Mouse (Mus musculus): Measurements from ENCODE around the gene Olfr304. TPM values are rescaled to one million over a fixed set of nuclear protein-coding genes. Genes with fewer than 3 reads are reported as not detected.
"Not testable (repeated sequence)": the region's sequence is repeated elsewhere in the genome, so short reads cannot be mapped to it uniquely, and the experiment has no call there.

The Olfr304 gene
- not detected in 2 replicates for polyA plus RNA-seq (2014; fragmentation: Nextera tagmentation; extraction: Ambion mirVana)

GRCm38 (mm10) chr7:86386558-86386957 lies at the start of gene Olfr304:
TSS of gene Olfr304 (minus strand) at chr7:86386658.
- H3K9me3 ChIP-seq (replicated peaks; ENCODE audit: control insufficient read depth, low read length): no peaks in the 10 kb centered on the region
- no peak within 1 kb of the TSS for H3K4me2 ChIP-seq (ENCODE audit: low read length)
- ATAC-seq (no peak), DNase-seq (ENCODE audit: low spot score) (no peak)
- H3K4me3 ChIP-seq (ENCODE audit: low read depth, low read length): no peak within 1 kb of the TSS
- 71% methylated on average over 1 of the region's 1 CpGs for WGBS
- H3K4me1 ChIP-seq (ENCODE audit: control insufficient read depth, insufficient read depth, low read length): no peaks in the 10 kb centered on the region
- H3K27ac ChIP-seq (ENCODE audit: low read depth, low read length): no peak within 1 kb of the TSS
- no peak within 1 kb of the TSS for H3K9ac ChIP-seq (ENCODE audit: low read length)
- H3K36me3 ChIP-seq (ENCODE audit: control insufficient read depth, insufficient read depth, low read length): no peaks in the 10 kb centered on the region
- H3K27me3 ChIP-seq (replicated peaks; ENCODE audit: control insufficient read depth, insufficient read depth, low read length): no peaks in the 10 kb centered on the region

GRCm38 (mm10) chr7:86403546-86403945 lies 17.1 kb upstream of the Olfr304 start, which contains the start of gene Olfr301:
TSS of gene Olfr301 (plus strand) at chr7:86403846.
- WGBS: 84% methylated on average over 2 of the region's 2 CpGs
- no peak within 1 kb of the TSS for H3K4me2 ChIP-seq (ENCODE audit: low read length)

GRCm38 (mm10) chr7:86397689-86398088 lies 11.2 kb upstream of the Olfr304 start, which contains the start of gene Olfr303:
TSS of gene Olfr303 (minus strand) at chr7:86397789.
- Histone ChIP-seq H3K9ac (ENCODE audit: low read length) (no peak within 1 kb of the TSS), H3K4me3 (ENCODE audit: low read depth, low read length) (no peak within 1 kb of the TSS), H3K27me3 (replicated peaks; ENCODE audit: control insufficient read depth, insufficient read depth, low read length) (no peaks in the 10 kb centered on the region), H3K36me3 (ENCODE audit: control insufficient read depth, insufficient read depth, low read length) (no peaks in the 10 kb centered on the region), H3K4me1 (ENCODE audit: control insufficient read depth, insufficient read depth, low read length) (no peaks in the 10 kb centered on the region), H3K9me3 (replicated peaks; ENCODE audit: control insufficient read depth, low read length) (no peaks in the 10 kb centered on the region), H3K4me2 (ENCODE audit: low read length) (no peak within 1 kb of the TSS), H3K27ac (ENCODE audit: low read depth, low read length) (no peak within 1 kb of the TSS)
- DNase-seq (ENCODE audit: low spot score) (no peak), ATAC-seq (no peak)

More at GRCm38 (mm10) chr7:86403546-86403945, 17.1 kb upstream of the Olfr304 start, which contains the start of gene Olfr301:
- Histone ChIP-seq H3K27me3 (replicated peaks; ENCODE audit: control insufficient read depth, insufficient read depth, low read length) (no peaks in the 10 kb centered on the region), H3K4me1 (ENCODE audit: control insufficient read depth, insufficient read depth, low read length) (no peaks in the 10 kb centered on the region), H3K27ac (ENCODE audit: low read depth, low read length) (no peak within 1 kb of the TSS), H3K36me3 (ENCODE audit: control insufficient read depth, insufficient read depth, low read length) (no peaks in the 10 kb centered on the region), H3K9ac (ENCODE audit: low read length) (no peak within 1 kb of the TSS), H3K4me3 (ENCODE audit: low read depth, low read length) (no peak within 1 kb of the TSS), H3K9me3 (replicated peaks; ENCODE audit: control insufficient read depth, low read length) (no peaks in the 10 kb centered on the region)
- ATAC-seq: no peak
- no peak for DNase-seq (ENCODE audit: low spot score)

- Histone ChIP-seq H3K27ac (ENCODE audit: low read depth, low read length) (no peak overlapping the region), H3K9me3 (replicated peaks; ENCODE audit: control insufficient read depth, low read length) (no peaks in the 10 kb centered on the region), H3K9ac (ENCODE audit: low read length) (no peak overlapping the region), H3K4me3 (ENCODE audit: low read depth, low read length) (no peak overlapping the region), H3K27me3 (replicated peaks; ENCODE audit: control insufficient read depth, insufficient read depth, low read length) (no peaks in the 10 kb centered on the region), H3K4me2 (ENCODE audit: low read length) (no peak overlapping the region), H3K4me1 (ENCODE audit: control insufficient read depth, insufficient read depth, low read length) (no peaks in the 10 kb centered on the region), H3K36me3 (ENCODE audit: control insufficient read depth, insufficient read depth, low read length) (no peaks in the 10 kb centered on the region)
- 80% methylated on average over 3 of the region's 3 CpGs for WGBS
- ATAC-seq (no peak), DNase-seq (ENCODE audit: low spot score) (no peak)
Measured at GRCm38 (mm10) chr7:86385769-86386168, 689 bp downstream of the Olfr304 start.

GRCm38 (mm10) chr7:86366828-86367227 lies 19.6 kb downstream of the Olfr304 start, which contains the start of gene Olfr305:
TSS of gene Olfr305 (minus strand) at chr7:86366928.
- WGBS: 88% methylated on average over 1 of the region's 1 CpGs
- no peak for ATAC-seq
- no peak within 1 kb of the TSS for H3K27ac ChIP-seq (ENCODE audit: low read depth, low read length)

GRCm38 (mm10) chr7:86346296-86346695 lies 40.2 kb downstream of the Olfr304 start:
- H3K27ac ChIP-seq (ENCODE audit: low read depth, low read length); H3K9ac ChIP-seq (ENCODE audit: low read length); ATAC-seq; H3K9me3 ChIP-seq (replicated peaks; ENCODE audit: control insufficient read depth, low read length); H3K36me3 ChIP-seq (ENCODE audit: control insufficient read depth, insufficient read depth, low read length); DNase-seq (ENCODE audit: low spot score); H3K27me3 ChIP-seq (replicated peaks; ENCODE audit: control insufficient read depth, insufficient read depth, low read length); H3K4me1 ChIP-seq (ENCODE audit: control insufficient read depth, insufficient read depth, low read length); H3K4me3 ChIP-seq (ENCODE audit: low read depth, low read length); H3K4me2 ChIP-seq (ENCODE audit: low read length): not testable (repeated sequence)
- 93% methylated on average over 9 of the region's 9 CpGs for WGBS

More at GRCm38 (mm10) chr7:86366828-86367227, 19.6 kb downstream of the Olfr304 start, which contains the start of gene Olfr305:
- Histone ChIP-seq H3K4me3 (ENCODE audit: low read depth, low read length) (no peak within 1 kb of the TSS), H3K9ac (ENCODE audit: low read length) (no peak within 1 kb of the TSS), H3K4me1 (ENCODE audit: control insufficient read depth, insufficient read depth, low read length) (no peaks in the 10 kb centered on the region), H3K4me2 (ENCODE audit: low read length) (no peak within 1 kb of the TSS), H3K36me3 (ENCODE audit: control insufficient read depth, insufficient read depth, low read length) (no peaks in the 10 kb centered on the region), H3K9me3 (replicated peaks; ENCODE audit: control insufficient read depth, low read length) (no peaks in the 10 kb centered on the region), H3K27me3 (replicated peaks; ENCODE audit: control insufficient read depth, insufficient read depth, low read length) (no peaks in the 10 kb centered on the region)
- no peak for DNase-seq (ENCODE audit: low spot score)

GRCm38 (mm10) chr7:86344253-86344652 lies 42.2 kb downstream of the Olfr304 start:
- Histone ChIP-seq H3K27ac (ENCODE audit: low read depth, low read length) (no peak overlapping the region), H3K9me3 (replicated peaks; ENCODE audit: control insufficient read depth, low read length) (no peaks in the 10 kb centered on the region), H3K36me3 (ENCODE audit: control insufficient read depth, insufficient read depth, low read length) (no peaks in the 10 kb centered on the region), H3K4me2 (ENCODE audit: low read length) (no peak overlapping the region), H3K4me3 (ENCODE audit: low read depth, low read length) (no peak overlapping the region), H3K27me3 (replicated peaks; ENCODE audit: control insufficient read depth, insufficient read depth, low read length) (no peaks in the 10 kb centered on the region), H3K4me1 (ENCODE audit: control insufficient read depth, insufficient read depth, low read length) (no peaks in the 10 kb centered on the region), H3K9ac (ENCODE audit: low read length) (no peak overlapping the region)
- no peak for ATAC-seq
- no peak for DNase-seq (ENCODE audit: low spot score)
- WGBS: 48% methylated on average over 3 of the region's 3 CpGs

GRCm38 (mm10) chr7:86342881-86343565 lies 43.4 kb downstream of the Olfr304 start:
- no peak overlapping the region for H3K9ac ChIP-seq (ENCODE audit: low read length)
- WGBS: 79% methylated on average over 14 of the region's 14 CpGs
- no peak for DNase-seq (ENCODE audit: low spot score)
- H3K9me3 ChIP-seq (replicated peaks; ENCODE audit: control insufficient read depth, low read length): no peaks in the 10 kb centered on the region
- no peak for ATAC-seq
- H3K36me3 ChIP-seq (ENCODE audit: control insufficient read depth, insufficient read depth, low read length): no peaks in the 10 kb centered on the region
- H3K27me3 ChIP-seq (replicated peaks; ENCODE audit: control insufficient read depth, insufficient read depth, low read length): no peaks in the 10 kb centered on the region
- H3K27ac ChIP-seq (ENCODE audit: low read depth, low read length): no peak overlapping the region
- H3K4me1 ChIP-seq (ENCODE audit: control insufficient read depth, insufficient read depth, low read length): no peaks in the 10 kb centered on the region
- no peak overlapping the region for H3K4me2 ChIP-seq (ENCODE audit: low read length)
- no peak overlapping the region for H3K4me3 ChIP-seq (ENCODE audit: low read depth, low read length)

- 84% methylated on average over 1 of the region's 1 CpGs for WGBS
- H3K4me2 ChIP-seq (ENCODE audit: low read length): no peak within 1 kb of the TSS
- H3K36me3 ChIP-seq (ENCODE audit: control insufficient read depth, insufficient read depth, low read length): no peaks in the 10 kb centered on the region
- DNase-seq (ENCODE audit: low spot score): no peak
- H3K4me1 ChIP-seq (ENCODE audit: control insufficient read depth, insufficient read depth, low read length): no peaks in the 10 kb centered on the region
- H3K9me3 ChIP-seq (replicated peaks; ENCODE audit: control insufficient read depth, low read length): no peaks in the 10 kb centered on the region
- H3K27ac ChIP-seq (ENCODE audit: low read depth, low read length): no peak within 1 kb of the TSS
- ATAC-seq: no peak
- no peak within 1 kb of the TSS for H3K4me3 ChIP-seq (ENCODE audit: low read depth, low read length)
- H3K9ac ChIP-seq (ENCODE audit: low read length): no peak within 1 kb of the TSS
- H3K27me3 ChIP-seq (replicated peaks; ENCODE audit: control insufficient read depth, insufficient read depth, low read length): no peaks in the 10 kb centered on the region
Measured at GRCm38 (mm10) chr7:86337486-86337885, 49.0 kb downstream of the Olfr304 start, which contains the start of gene Olfr307. TSS of gene Olfr307 (minus strand) at chr7:86337586.
